Mouse (Mus musculus): ENCODE results near the gene Dmc1. TPM values are rescaled to one million over a fixed set of nuclear protein-coding genes. Genes with fewer than 3 reads are reported as not detected.

The Dmc1 gene
- polyA plus RNA-seq, 1 experiment from 2014 or later, result 1.2 TPM

GRCm38 (mm10) chr15:79608214-79608613 is 3.3 kb upstream of the Dmc1 start:
- no peak for DNase-seq (ENCODE audit: low spot score)
- Histone ChIP-seq H3K4me1 (replicated peaks) (peaks cover 12% of the 10 kb centered on the region), H3K27ac (no peak overlapping the region), H3K4me3 (no peak overlapping the region), H3K36me3 (peaks cover 25% of the 10 kb centered on the region), H3K9me3 (0 out of 2 replicates have a peak, but pooled peaks cover 10% of the 10 kb centered on the region), H3K27me3 (ENCODE audit: insufficient read depth, poor library complexity, severe bottlenecking) (peaks cover 28% of the 10 kb centered on the region)
- WGBS, result 85% methylated on average over 7 of the region's 7 CpGs

GRCm38 (mm10) chr15:79607757-79608156 is 2.8 kb upstream of the Dmc1 start:
- 66% methylated on average over 2 of the region's 2 CpGs for WGBS
- Histone ChIP-seq H3K36me3 (peaks cover 23% of the 10 kb centered on the region), H3K27me3 (ENCODE audit: insufficient read depth, poor library complexity, severe bottlenecking) (peaks cover 30% of the 10 kb centered on the region), H3K4me3 (no peak overlapping the region), H3K9me3 (0 out of 2 replicates have a peak, but pooled peaks cover 10% of the 10 kb centered on the region), H3K27ac (no peak overlapping the region), H3K4me1 (replicated peaks) (peaks cover 12% of the 10 kb centered on the region)
- no peak for DNase-seq (ENCODE audit: low spot score)

GRCm38 (mm10) chr15:79606161-79606560 is 1.3 kb upstream of the Dmc1 start:
- Histone ChIP-seq H3K27ac (no peak overlapping the region), H3K27me3 (ENCODE audit: insufficient read depth, poor library complexity, severe bottlenecking) (peaks cover 30% of the 10 kb centered on the region), H3K4me1 (replicated peaks) (peaks cover 12% of the 10 kb centered on the region), H3K4me3 (no peak overlapping the region), H3K9me3 (0 out of 2 replicates have a peak, but pooled peaks cover 10% of the 10 kb centered on the region), H3K36me3 (peaks cover 13% of the 10 kb centered on the region)
- DNase-seq (ENCODE audit: low spot score), result no peak
- 93% methylated on average over 12 of the region's 12 CpGs for WGBS

- H3K36me3 ChIP-seq, result peaks cover 3% of the 10 kb centered on the region; the same call in 1 of the 2 replicates
- H3K4me3 ChIP-seq, result no peak overlapping the region
- H3K27ac ChIP-seq, result no peak overlapping the region
- peaks cover 10% of the 10 kb centered on the region for H3K4me1 ChIP-seq (replicated peaks)
- no peak for DNase-seq (ENCODE audit: low spot score)
- H3K9me3 ChIP-seq, result 0 out of 2 replicates have a peak, but pooled peaks cover 3% of the 10 kb centered on the region
- 79% methylated on average over 2 of the region's 2 CpGs for WGBS
- peaks cover 20% of the 10 kb centered on the region for H3K27me3 ChIP-seq (ENCODE audit: insufficient read depth, poor library complexity, severe bottlenecking)
Measured at GRCm38 (mm10) chr15:79600176-79600575, 4.7 kb downstream of the Dmc1 start.

GRCm38 (mm10) chr15:79598715-79599114 is 6.2 kb downstream of the Dmc1 start:
- 90% methylated on average over 1 of the region's 1 CpGs for WGBS
- 0 out of 2 replicates have a peak, but pooled peaks cover under 1% of the 10 kb centered on the region for H3K9me3 ChIP-seq
- no peak overlapping the region for H3K4me3 ChIP-seq
- H3K27ac ChIP-seq, result no peak overlapping the region
- H3K36me3 ChIP-seq, result peaks cover 3% of the 10 kb centered on the region; the same call in 1 of the 2 replicates
- no peak for DNase-seq (ENCODE audit: low spot score)
- H3K27me3 ChIP-seq (ENCODE audit: insufficient read depth, poor library complexity, severe bottlenecking), result peaks cover 5% of the 10 kb centered on the region
- H3K4me1 ChIP-seq (replicated peaks), result no peaks in the 10 kb centered on the region

- WGBS, result 47% methylated on average over 1 of the region's 1 CpGs
- no peaks in the 10 kb centered on the region for H3K36me3 ChIP-seq
- no peaks in the 10 kb centered on the region for H3K27me3 ChIP-seq (ENCODE audit: insufficient read depth, poor library complexity, severe bottlenecking)
- DNase-seq (ENCODE audit: low spot score), result no peak
- no peaks in the 10 kb centered on the region for H3K9me3 ChIP-seq
- H3K4me3 ChIP-seq, result no peak overlapping the region
- no peaks in the 10 kb centered on the region for H3K4me1 ChIP-seq (replicated peaks)
- H3K27ac ChIP-seq, result no peak overlapping the region
Measured at GRCm38 (mm10) chr15:79581581-79581980, 23.3 kb downstream of the Dmc1 start.

GRCm38 (mm10) chr15:79577671-79578426 is 27.1 kb downstream of the Dmc1 start:
- Histone ChIP-seq H3K4me3 (no peak overlapping the region), H3K4me1 (replicated peaks) (no peaks in the 10 kb centered on the region), H3K27me3 (ENCODE audit: insufficient read depth, poor library complexity, severe bottlenecking) (no peaks in the 10 kb centered on the region), H3K9me3 (no peaks in the 10 kb centered on the region), H3K27ac (no peak overlapping the region), H3K36me3 (no peaks in the 10 kb centered on the region)
- no peak for DNase-seq (ENCODE audit: low spot score)
- 79% methylated on average over 6 of the region's 6 CpGs for WGBS

GRCm38 (mm10) chr15:79576947-79577346 is 28.0 kb downstream of the Dmc1 start:
- H3K36me3 ChIP-seq, result no peaks in the 10 kb centered on the region
- no peak overlapping the region for H3K4me3 ChIP-seq
- no peaks in the 10 kb centered on the region for H3K27me3 ChIP-seq (ENCODE audit: insufficient read depth, poor library complexity, severe bottlenecking)
- H3K27ac ChIP-seq, result no peak overlapping the region
- WGBS, result 92% methylated on average over 2 of the region's 2 CpGs
- no peaks in the 10 kb centered on the region for H3K9me3 ChIP-seq
- no peak for DNase-seq (ENCODE audit: low spot score)
- no peaks in the 10 kb centered on the region for H3K4me1 ChIP-seq (replicated peaks)

GRCm38 (mm10) chr15:79575543-79576222 is 29.2 kb downstream of the Dmc1 start:
- no peak for DNase-seq (ENCODE audit: low spot score)
- Histone ChIP-seq H3K27ac (no peak overlapping the region), H3K4me3 (no peak overlapping the region), H3K4me1 (replicated peaks) (no peaks in the 10 kb centered on the region), H3K9me3 (no peaks in the 10 kb centered on the region), H3K27me3 (ENCODE audit: insufficient read depth, poor library complexity, severe bottlenecking) (no peaks in the 10 kb centered on the region), H3K36me3 (no peaks in the 10 kb centered on the region)
- WGBS, result 60% methylated on average over 1 of the region's 1 CpGs

- Histone ChIP-seq H3K27ac (no peak overlapping the region), H3K36me3 (no peaks in the 10 kb centered on the region), H3K27me3 (ENCODE audit: insufficient read depth, poor library complexity, severe bottlenecking) (no peaks in the 10 kb centered on the region), H3K4me1 (replicated peaks) (no peaks in the 10 kb centered on the region), H3K4me3 (no peak overlapping the region), H3K9me3 (no peaks in the 10 kb centered on the region)
- 92% methylated on average over 9 of the region's 9 CpGs for WGBS
- DNase-seq (ENCODE audit: low spot score), result no peak
Measured at GRCm38 (mm10) chr15:79562417-79562816, 42.5 kb downstream of the Dmc1 start.

- 79% methylated on average over 3 of the region's 3 CpGs for WGBS
- Histone ChIP-seq H3K36me3 (no peaks in the 10 kb centered on the region), H3K9me3 (no peaks in the 10 kb centered on the region), H3K4me1 (replicated peaks) (no peaks in the 10 kb centered on the region), H3K27ac (no peak overlapping the region), H3K27me3 (ENCODE audit: insufficient read depth, poor library complexity, severe bottlenecking) (no peaks in the 10 kb centered on the region), H3K4me3 (no peak overlapping the region)
- DNase-seq (ENCODE audit: low spot score), result no peak
Measured at GRCm38 (mm10) chr15:79559649-79560048, 45.3 kb downstream of the Dmc1 start.

- 81% methylated on average over 5 of the region's 5 CpGs for WGBS
- Histone ChIP-seq H3K36me3 (no peaks in the 10 kb centered on the region), H3K27ac (no peak overlapping the region), H3K9me3 (no peaks in the 10 kb centered on the region), H3K4me3 (no peak overlapping the region), H3K27me3 (ENCODE audit: insufficient read depth, poor library complexity, severe bottlenecking) (peaks cover 6% of the 10 kb centered on the region; the same call in 1 of the 2 replicates), H3K4me1 (replicated peaks) (no peaks in the 10 kb centered on the region)
- DNase-seq (ENCODE audit: low spot score), result no peak
Measured at GRCm38 (mm10) chr15:79552566-79552965, 52.3 kb downstream of the Dmc1 start.

GRCm38 (mm10) chr15:79548226-79548625 is 56.7 kb downstream of the Dmc1 start:
- no peak overlapping the region for H3K4me3 ChIP-seq
- no peak for DNase-seq (ENCODE audit: low spot score)
- H3K27me3 ChIP-seq (ENCODE audit: insufficient read depth, poor library complexity, severe bottlenecking), result peaks cover 6% of the 10 kb centered on the region; the same call in 1 of the 2 replicates
- H3K4me1 ChIP-seq (replicated peaks), result peaks cover 24% of the 10 kb centered on the region
- peaks cover 16% of the 10 kb centered on the region for H3K36me3 ChIP-seq
- H3K9me3 ChIP-seq, result no peaks in the 10 kb centered on the region
- no peak overlapping the region for H3K27ac ChIP-seq
- 96% methylated on average over 2 of the region's 2 CpGs for WGBS
